ENCODE assay signal across 30 mouse cellular contexts in genomic region chr1:60646174-60646573, GRCm38 (mm10).
DNase-seq lines count a peak whose midpoint lies in the region; ATAC-seq and TF ChIP-seq lines count a peak whose summit lies in the region.
"Had no signal": no experiment of that assay in that cellular context is flagged by ENCODE, and none has a peak within 500 bp of the region (broad histone marks: within the 10 kb centered on the region; RNA-seq: fewer than 3 reads in every experiment).

No protein-coding gene starts in this region.

- no peak for DNase-seq in lung, postnatal 14 days
- DNase-seq in forebrain, embryonic 10.5 days (ENCODE audit: extremely low spot score, low spot score), result no peak
- DNase-seq in forebrain, postnatal 0 days, result no peak
- DNase-seq in spleen, postnatal 36 days (ENCODE audit: low spot score in 2 of 2), result no peak
- DNase-seq: adrenal gland, adult 8-10 months; B cell, adult 2 months; cerebellum, adult 2 months; cerebellum, postnatal 14 days; gastrocnemius, adult 2 months; gastrocnemius, postnatal 36 days; kidney, adult 9 months; kidney, postnatal 25 days; midbrain, embryonic 14.5 days; right cerebral cortex, adult 18-20 months; spleen, adult 18-20 months; thymus, adult 18-20 months; thymus, postnatal 25 days had no signal

- no peaks in the 10 kb centered on the region for H3K36me3 ChIP-seq in lung, embryonic 16.5 days (ENCODE audit: control insufficient read depth, insufficient read depth, low read length)
- H3K36me3 ChIP-seq in forebrain, embryonic 10.5 days (replicated peaks), result no peaks in the 10 kb centered on the region
- H3K36me3 ChIP-seq in forebrain, embryonic 12.5 days (replicated peaks), result no peaks in the 10 kb centered on the region
- no peaks in the 10 kb centered on the region for H3K36me3 ChIP-seq in forebrain, postnatal 0 days (ENCODE audit: insufficient read depth)
- no peaks in the 10 kb centered on the region for H3K36me3 ChIP-seq in intestine, postnatal 0 days (ENCODE audit: control insufficient read depth, insufficient read depth)
- H3K36me3 ChIP-seq: embryonic facial prominence, embryonic 10.5 days; embryonic facial prominence, embryonic 15.5 days; heart, embryonic 12.5 days; limb, embryonic 12.5 days; liver, embryonic 15.5 days; neural tube, embryonic 15.5 days had no signal

- no peak overlapping the region for H3K4me3 ChIP-seq in lung, embryonic 16.5 days (ENCODE audit: low read length)
- H3K4me3 ChIP-seq in forebrain, embryonic 10.5 days, result no peak overlapping the region
- H3K4me3 ChIP-seq in forebrain, embryonic 12.5 days (replicated peaks), result no peak overlapping the region
- no peak overlapping the region for H3K4me3 ChIP-seq in forebrain, postnatal 0 days (ENCODE audit: low read depth, low read length)
- H3K4me3 ChIP-seq in intestine, postnatal 0 days (ENCODE audit: low read depth, low read length), result no peak overlapping the region
- H3K4me3 ChIP-seq: embryonic facial prominence, embryonic 10.5 days; embryonic facial prominence, embryonic 15.5 days; gastrocnemius, adult 2 months; heart, embryonic 12.5 days; limb, embryonic 12.5 days; liver, embryonic 15.5 days; neural tube, embryonic 15.5 days had no signal

- H3K9me3 ChIP-seq in lung, embryonic 16.5 days (ENCODE audit: control insufficient read depth, low read length), result no peaks in the 10 kb centered on the region
- no peaks in the 10 kb centered on the region for H3K9me3 ChIP-seq in forebrain, embryonic 10.5 days
- H3K9me3 ChIP-seq in forebrain, embryonic 12.5 days, result no peaks in the 10 kb centered on the region
- H3K9me3 ChIP-seq in forebrain, postnatal 0 days (ENCODE audit: low read length), result no peaks in the 10 kb centered on the region
- H3K9me3 ChIP-seq in intestine, postnatal 0 days (ENCODE audit: control insufficient read depth), result no peaks in the 10 kb centered on the region
- H3K9me3 ChIP-seq: embryonic facial prominence, embryonic 10.5 days; embryonic facial prominence, embryonic 15.5 days; heart, embryonic 12.5 days; limb, embryonic 12.5 days; liver, embryonic 15.5 days; neural tube, embryonic 15.5 days had no signal

- peak; percentile 35; the same call in 1 of the 2 replicates for ATAC-seq in lung, embryonic 16.5 days (ENCODE audit: low read depth)
- ATAC-seq in forebrain, embryonic 12.5 days (ENCODE audit: low FRiP score), result no peak
- no peak for ATAC-seq in forebrain, postnatal 0 days
- no peak for ATAC-seq in intestine, postnatal 0 days
- ATAC-seq: activated CD4-positive, CD25-positive, alpha-beta regulatory T cell, adult 4 months; hindbrain, embryonic 16.5 days; intestine, embryonic 16.5 days had no signal

- H3K4me2 ChIP-seq in lung, embryonic 16.5 days (ENCODE audit: low read depth, low read length), result no peak overlapping the region
- H3K4me2 ChIP-seq in forebrain, embryonic 12.5 days, result no peak overlapping the region
- no peak overlapping the region for H3K4me2 ChIP-seq in forebrain, postnatal 0 days (ENCODE audit: low read depth)
- H3K4me2 ChIP-seq in intestine, postnatal 0 days (replicated peaks; ENCODE audit: low read depth), result no peak overlapping the region
- H3K4me2 ChIP-seq: embryonic facial prominence, embryonic 15.5 days; heart, embryonic 12.5 days; limb, embryonic 12.5 days; liver, embryonic 15.5 days; neural tube, embryonic 15.5 days had no signal

- no peak overlapping the region for H3K9ac ChIP-seq in lung, embryonic 16.5 days (ENCODE audit: low read length)
- no peak overlapping the region for H3K9ac ChIP-seq in forebrain, embryonic 12.5 days
- no peak overlapping the region for H3K9ac ChIP-seq in forebrain, postnatal 0 days
- H3K9ac ChIP-seq in intestine, postnatal 0 days (ENCODE audit: low read depth, low read length), result no peak overlapping the region
- H3K9ac ChIP-seq: embryonic facial prominence, embryonic 15.5 days; heart, embryonic 12.5 days; limb, embryonic 12.5 days; liver, embryonic 15.5 days; neural tube, embryonic 15.5 days had no signal

- 39% methylated on average over 5 of the region's 5 CpGs for WGBS in lung, embryonic 16.5 days
- 42% methylated on average over 5 of the region's 5 CpGs for WGBS in forebrain, embryonic 10.5 days
- 28% methylated on average over 5 of the region's 5 CpGs for WGBS in forebrain, embryonic 12.5 days
- 21% methylated on average over 5 of the region's 5 CpGs for WGBS in forebrain, postnatal 0 days
- 69% methylated on average over 5 of the region's 5 CpGs for WGBS in intestine, postnatal 0 days

- H3K27ac ChIP-seq in lung, embryonic 16.5 days (ENCODE audit: low read length), result no peak overlapping the region
- H3K27ac ChIP-seq in forebrain, embryonic 10.5 days, result peak overlapping the region; percentile 40; the same call in 1 of the 2 replicates
- peak overlapping the region; percentile 67 for H3K27ac ChIP-seq in forebrain, embryonic 12.5 days
- H3K27ac ChIP-seq in forebrain, postnatal 0 days (ENCODE audit: low read depth, low read length), result peak overlapping the region; percentile 57; the same call in 1 of the 2 replicates
- no peak overlapping the region for H3K27ac ChIP-seq in intestine, postnatal 0 days (ENCODE audit: low read depth, low read length)
- H3K27ac ChIP-seq: embryonic facial prominence, embryonic 10.5 days; embryonic facial prominence, embryonic 15.5 days; gastrocnemius, adult 2 months; limb, embryonic 12.5 days; liver, embryonic 15.5 days; neural tube, embryonic 15.5 days; stomach, postnatal 0 days had no signal

- peaks cover 5% of the 10 kb centered on the region; the same call in 1 of the 2 replicates for H3K4me1 ChIP-seq in lung, embryonic 16.5 days (replicated peaks; ENCODE audit: control insufficient read depth, insufficient read depth, low read length)
- H3K4me1 ChIP-seq in forebrain, embryonic 10.5 days, result peaks cover 18% of the 10 kb centered on the region
- H3K4me1 ChIP-seq in forebrain, embryonic 12.5 days, result peaks cover 16% of the 10 kb centered on the region
- peaks cover 5% of the 10 kb centered on the region for H3K4me1 ChIP-seq in forebrain, postnatal 0 days (ENCODE audit: insufficient read depth)
- 0 out of 2 replicates have a peak, but pooled peaks cover 7% of the 10 kb centered on the region for H3K4me1 ChIP-seq in intestine, postnatal 0 days (replicated peaks; ENCODE audit: control insufficient read depth, insufficient read depth, low read length)
- H3K4me1 ChIP-seq: embryonic facial prominence, embryonic 10.5 days; embryonic facial prominence, embryonic 15.5 days; limb, embryonic 12.5 days had no signal

- no peak for TF ChIP-seq CTCF in forebrain, postnatal 0 days (IDR thresholded peaks at IDR 0.05; ENCODE audit: low read depth)
- no peak for TF ChIP-seq CTCF in intestine, postnatal 0 days (IDR thresholded peaks at IDR 0.05; ENCODE audit: low read depth)

- no peaks in the 10 kb centered on the region for H3K27me3 ChIP-seq in lung, embryonic 16.5 days (ENCODE audit: control insufficient read depth, insufficient read depth, low read depth, low read length)
- H3K27me3 ChIP-seq in forebrain, embryonic 10.5 days (ENCODE audit: poor library complexity, severe bottlenecking), result no peaks in the 10 kb centered on the region
- no peaks in the 10 kb centered on the region for H3K27me3 ChIP-seq in forebrain, embryonic 12.5 days
- H3K27me3 ChIP-seq in forebrain, postnatal 0 days (ENCODE audit: insufficient read depth, low read length), result no peaks in the 10 kb centered on the region
- H3K27me3 ChIP-seq in intestine, postnatal 0 days (replicated peaks; ENCODE audit: control insufficient read depth, insufficient read depth, low read length), result no peaks in the 10 kb centered on the region
- H3K27me3 ChIP-seq: embryonic facial prominence, embryonic 15.5 days; heart, embryonic 12.5 days; limb, embryonic 12.5 days; liver, embryonic 15.5 days; neural tube, embryonic 15.5 days had no signal

Comparison
In these comparisons a context has a peak if more than half of its experiments do, and no peak if none do; other contexts are left out.
1. H3K27ac ChIP-seq: peak in forebrain, embryonic 10.5 days (single experiment), forebrain, embryonic 12.5 days (single experiment) and forebrain, postnatal 0 days (single experiment); none in lung, embryonic 16.5 days (single experiment) and intestine, postnatal 0 days (single experiment).